Mouse (Mus musculus): ENCODE measurements at regions not wholly inside any gene's neighbourhood (a gene's known extent, or its start where the extent isn't known, plus 50 kb on each side); places are given as distances from the start of the nearest gene placed in this dataset.
A peak's percentile ranks its signal among the peaks of the same experiment; 100 is the strongest.

- ChIA-PET CTCF (interaction anchor here (1.1 kb wide), 1 partner anchor 8 kb away, joined by 3 read pairs; no protein-coding TSS in a partner anchor), POLR2A (no interaction called here)
- in situ Hi-C loops (cut with MboI; ENCODE audit: low pct_unique_long_range_greater_than_20kb), result loop anchor here (10.0 kb wide), 2 partner anchors 340 to 640 kb away; no protein-coding TSS in a partner anchor
- DNase-seq (ENCODE audit: low read depth, low spot score), result no peak
- TF ChIP-seq CTCF (IDR thresholded peaks at IDR 0.05), result no peak
- no peaks in the 10 kb centered on the region for H3K27me3 ChIP-seq
- ATAC-seq, result no peak
Observed at GRCm38 (mm10) chr15:51255203-51255615, 2629.5 kb upstream of the Gm7489 start.

DNA sequence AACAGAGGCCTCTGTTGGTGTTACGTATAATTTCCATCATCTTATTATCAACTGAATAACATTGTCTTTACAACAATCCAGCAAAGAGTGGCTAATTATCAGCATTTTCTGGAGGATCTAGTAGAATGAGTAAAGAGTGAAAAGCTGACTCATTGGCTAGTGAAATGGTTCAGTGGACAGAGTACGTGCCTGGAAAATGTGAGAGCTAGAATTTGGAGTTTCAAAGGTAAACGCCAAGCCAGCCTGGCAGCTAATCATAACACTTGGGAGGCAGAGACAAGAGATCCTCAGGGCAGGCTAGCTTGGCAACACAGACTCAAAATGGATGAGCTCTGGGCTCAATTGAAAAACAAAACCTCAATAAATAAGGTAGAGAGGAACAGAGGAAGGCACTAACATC is 2628.0 kb upstream of the Gm7489 start:
- no peaks in the 10 kb centered on the region for H3K27me3 ChIP-seq
- peak; percentile 96 for ATAC-seq
- in situ Hi-C loops (cut with MboI; ENCODE audit: low pct_unique_long_range_greater_than_20kb), result loop anchor here (10.0 kb wide), 2 partner anchors 338 to 638 kb away; no protein-coding TSS in a partner anchor
- ChIA-PET POLR2A (no interaction called here), CTCF (no interaction called here)
- no peak for TF ChIP-seq CTCF (IDR thresholded peaks at IDR 0.05)
- peak; percentile 57 for DNase-seq (ENCODE audit: low read depth, low spot score)

- ATAC-seq, result no peak
- H3K27me3 ChIP-seq, result peaks cover 9% of the 10 kb centered on the region
- DNase-seq (ENCODE audit: low read depth, low spot score), result no peak
- POLR2A ChIA-PET, result no interaction called here
- in situ Hi-C loops (cut with MboI; ENCODE audit: low pct_unique_long_range_greater_than_20kb), result no loop called here
- CTCF ChIA-PET, result no interaction called here
- no peak for TF ChIP-seq CTCF (IDR thresholded peaks at IDR 0.05)
Observed at GRCm38 (mm10) chr15:51264599-51265163, 2620.0 kb upstream of the Gm7489 start.

DNA sequence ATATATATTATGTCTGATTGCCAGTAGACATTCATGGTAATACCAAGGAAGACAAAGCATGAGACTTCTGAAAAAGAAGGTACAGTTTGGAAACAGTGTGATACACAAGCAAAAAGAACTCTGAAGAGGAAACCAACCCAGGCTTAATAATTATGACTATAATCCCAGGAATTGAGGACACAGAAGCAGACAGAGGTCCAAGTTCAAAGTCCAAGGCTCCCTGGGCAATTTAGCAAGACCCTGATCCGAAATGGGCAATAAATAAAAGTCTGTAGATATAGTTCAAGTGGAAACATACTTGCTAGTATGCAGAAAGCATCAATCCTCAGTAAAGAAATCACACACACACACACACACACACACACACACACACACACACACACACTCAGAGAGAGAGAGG is 2618.7 kb upstream of the Gm7489 start:
- ATAC-seq (no peak), DNase-seq (ENCODE audit: low read depth, low spot score) (no peak)
- TF ChIP-seq CTCF (IDR thresholded peaks at IDR 0.05), result no peak
- in situ Hi-C loops (cut with MboI; ENCODE audit: low pct_unique_long_range_greater_than_20kb), result no loop called here
- POLR2A ChIA-PET, result no interaction called here
- CTCF ChIA-PET, result no interaction called here
- peaks cover 9% of the 10 kb centered on the region for H3K27me3 ChIP-seq

- H3K27me3 ChIP-seq, result peaks cover 3% of the 10 kb centered on the region
- DNase-seq (ENCODE audit: low read depth, low spot score) (no peak), ATAC-seq (no peak)
- POLR2A ChIA-PET, result no interaction called here
- in situ Hi-C loops (cut with MboI; ENCODE audit: low pct_unique_long_range_greater_than_20kb), result no loop called here
- no peak for TF ChIP-seq CTCF (IDR thresholded peaks at IDR 0.05)
- CTCF ChIA-PET, result no interaction called here
Observed at GRCm38 (mm10) chr15:51271632-51272312, 2612.9 kb upstream of the Gm7489 start.

GRCm38 (mm10) chr15:51285334-51285733 is 2599.4 kb upstream of the Gm7489 start:
- ATAC-seq (no peak), DNase-seq (ENCODE audit: low read depth, low spot score) (no peak)
- CTCF ChIA-PET, result interaction anchor here (1.4 kb wide), 1 partner anchor 9 kb away, joined by 4 read pairs; no protein-coding TSS in a partner anchor
- POLR2A ChIA-PET, result interaction anchor here (0.8 kb wide), 1 partner anchor 345 kb away, joined by 4 read pairs; no protein-coding TSS in a partner anchor
- no peak for TF ChIP-seq CTCF (IDR thresholded peaks at IDR 0.05)
- in situ Hi-C loops (cut with MboI; ENCODE audit: low pct_unique_long_range_greater_than_20kb), result no loop called here
- peaks cover 12% of the 10 kb centered on the region for H3K27me3 ChIP-seq

DNA sequence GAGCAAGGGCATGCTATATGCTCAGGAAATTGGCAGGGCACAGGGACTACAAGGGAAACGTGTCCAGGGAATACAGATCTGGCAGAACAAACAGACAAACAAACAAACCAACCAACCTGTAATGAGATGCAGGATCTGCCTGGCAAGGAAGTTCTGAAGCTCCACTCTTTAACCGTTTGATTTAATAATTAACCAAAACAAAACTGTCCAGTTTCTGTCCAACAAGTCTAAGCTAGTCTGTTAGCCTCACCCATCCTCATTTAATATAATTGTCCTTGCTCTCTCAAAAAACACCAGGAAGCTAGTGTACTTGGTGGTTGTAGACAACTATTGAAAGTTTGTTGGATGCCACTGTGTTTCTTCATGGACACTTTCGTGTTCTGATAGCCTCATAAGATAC is 2598.4 kb upstream of the Gm7489 start:
- ChIA-PET CTCF (no interaction called here), POLR2A (no interaction called here)
- DNase-seq (ENCODE audit: low read depth, low spot score) (no peak), ATAC-seq (no peak)
- TF ChIP-seq CTCF (IDR thresholded peaks at IDR 0.05), result no peak
- in situ Hi-C loops (cut with MboI; ENCODE audit: low pct_unique_long_range_greater_than_20kb), result no loop called here
- peaks cover 7% of the 10 kb centered on the region for H3K27me3 ChIP-seq

GRCm38 (mm10) chr15:51288911-51289432 is 2595.7 kb upstream of the Gm7489 start:
- no peaks in the 10 kb centered on the region for H3K27me3 ChIP-seq
- ATAC-seq, result no peak
- ChIA-PET POLR2A (no interaction called here), CTCF (no interaction called here)
- in situ Hi-C loops (cut with MboI; ENCODE audit: low pct_unique_long_range_greater_than_20kb), result no loop called here
- no peak for TF ChIP-seq CTCF (IDR thresholded peaks at IDR 0.05)
- DNase-seq (ENCODE audit: low read depth, low spot score), result no peak

DNA sequence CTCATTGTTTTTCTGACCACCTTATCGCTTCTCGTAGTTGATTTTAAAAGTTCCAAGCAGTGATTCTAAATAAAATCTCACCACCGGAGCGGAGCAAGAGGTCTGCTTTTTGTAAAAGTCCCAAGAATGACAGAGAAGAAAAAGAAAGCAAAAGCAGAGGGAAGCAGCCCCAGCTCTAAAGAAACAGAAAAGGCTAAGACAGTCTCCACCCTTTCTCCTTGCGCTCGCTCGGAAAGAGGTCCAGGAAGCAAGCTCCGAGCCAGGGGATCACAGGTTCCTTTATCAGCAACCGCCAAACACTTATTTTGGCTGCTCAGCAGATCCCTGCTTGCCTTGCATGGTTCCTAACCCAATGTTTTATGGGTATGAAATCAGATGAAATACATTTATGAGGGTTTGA is 2594.8 kb upstream of the Gm7489 start:
- DNase-seq (ENCODE audit: low read depth, low spot score) (no peak), ATAC-seq (no peak)
- POLR2A ChIA-PET, result no interaction called here
- TF ChIP-seq CTCF (IDR thresholded peaks at IDR 0.05), result no peak
- CTCF ChIA-PET, result no interaction called here
- H3K27me3 ChIP-seq, result no peaks in the 10 kb centered on the region
- in situ Hi-C loops (cut with MboI; ENCODE audit: low pct_unique_long_range_greater_than_20kb), result no loop called here

DNA sequence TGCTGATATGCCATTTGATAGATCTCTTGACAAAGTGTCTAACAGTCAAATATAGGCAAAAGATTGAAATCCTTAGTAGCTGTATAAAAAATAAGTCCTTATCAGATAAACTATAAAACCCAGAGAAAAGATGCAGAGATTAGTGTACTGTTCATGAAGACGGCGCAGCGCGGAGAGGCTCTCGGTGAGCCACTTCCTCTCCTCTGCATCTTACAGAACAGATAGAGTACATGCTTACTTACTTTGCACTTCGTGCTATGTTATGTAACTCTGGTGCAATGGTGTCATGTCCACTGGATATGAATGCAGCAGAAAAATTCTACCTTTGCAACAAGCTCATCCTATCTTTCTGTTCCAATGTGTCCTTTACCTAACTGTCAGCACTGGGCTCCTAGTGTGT is 2593.5 kb upstream of the Gm7489 start:
- CTCF ChIA-PET, result no interaction called here
- H3K27me3 ChIP-seq, result no peaks in the 10 kb centered on the region
- POLR2A ChIA-PET, result no interaction called here
- DNase-seq (ENCODE audit: low read depth, low spot score), result no peak
- no peak for ATAC-seq
- no peak for TF ChIP-seq CTCF (IDR thresholded peaks at IDR 0.05)
- in situ Hi-C loops (cut with MboI; ENCODE audit: low pct_unique_long_range_greater_than_20kb), result no loop called here

- H3K27me3 ChIP-seq, result peaks cover 10% of the 10 kb centered on the region
- ATAC-seq (no peak), DNase-seq (ENCODE audit: low read depth, low spot score) (no peak)
- in situ Hi-C loops (cut with MboI; ENCODE audit: low pct_unique_long_range_greater_than_20kb), result no loop called here
- TF ChIP-seq CTCF (IDR thresholded peaks at IDR 0.05), result no peak
- ChIA-PET POLR2A (no interaction called here), CTCF (no interaction called here)
Observed at GRCm38 (mm10) chr15:51296841-51297240, 2587.9 kb upstream of the Gm7489 start.

Measured in Patski (cell line).